Comparison of ENCODE assay signal across 7 mouse cellular contexts in genomic region chr5:149389548-149390211, GRCm38 (mm10). TPM values are rescaled to one million over a fixed set of nuclear protein-coding genes. Genes with fewer than 3 reads are reported as not detected.
DNase-seq lines count a peak whose midpoint lies in the region; TF ChIP-seq lines count a peak whose summit lies in the region.

No protein-coding gene starts in this region.

- DNase-seq in ES-CJ7 (ENCODE audit: low read depth, low spot score), result peak; percentile 68
- peak; percentile 89 for DNase-seq in ZHBTc4 (ENCODE audit: low read depth, low spot score)
- peak; percentile 86 for DNase-seq in heart, adult 9 months (ENCODE audit: low spot score in 2 of 2)
- peak; percentile 14 to 49 for DNase-seq in kidney, postnatal 36 days
- DNase-seq in right cerebral cortex, postnatal 14 days, result no peak
- no peak for DNase-seq in left cerebral cortex, adult 2 months (ENCODE audit: extremely low spot score in 1 of 2, low spot score in 2 of 2)
- DNase-seq in right cerebral cortex, adult 2 months (ENCODE audit: low spot score in 2 of 2), result no peak

- TF ChIP-seq CTCF in left cerebral cortex, adult 2 months (IDR thresholded peaks at IDR 0.05), result no peak

- intact Hi-C loops in left cerebral cortex, adult 2 months (cut with DNase I), result loop anchor here (1.0 kb wide), 1 partner anchor 47 kb away; no protein-coding TSS in a partner anchor

- no peak overlapping the region for H3K27ac ChIP-seq in left cerebral cortex, adult 2 months

- no peak overlapping the region for H3K4me3 ChIP-seq in left cerebral cortex, adult 2 months

RNA-seq across cellular contexts. Expression of gene Medag, which starts 21.9 kb away (rescaled TPM):
- total RNA-seq in left cerebral cortex, adult 2 months (2021), result 10 to 100 TPM; 17.1 to 19.1 TPM

RNA-seq across cellular contexts. Expression of gene Tex26, which starts 49.8 kb away (rescaled TPM):
- under 1 TPM in 1 of 2 experiments, not detected in 1; 0.77 TPM for total RNA-seq in left cerebral cortex, adult 2 months (2021)

Comparison
In these comparisons a context has a peak if more than half of its experiments do, and no peak if none do; other contexts are left out.
1. DNase-seq: peak in ES-CJ7 (single experiment), ZHBTc4 (single experiment), heart, adult 9 months (2 of 2) and kidney, postnatal 36 days (2 of 2); none in right cerebral cortex, postnatal 14 days (single experiment), left cerebral cortex, adult 2 months (0 of 2) and right cerebral cortex, adult 2 months (0 of 2).